Mouse (Mus musculus) midbrain, embryonic 10.5 days (tissue): ENCODE data around the gene Ephx1. TPM values are rescaled to one million over a fixed set of nuclear protein-coding genes. Genes with fewer than 3 reads are reported as not detected.
"Not testable (repeated sequence)": the region's sequence is repeated elsewhere in the genome, so short reads cannot be mapped to it uniquely, and the experiment has no call there.

Experiments used
- DNase-seq: peaks from one replicate; pipeline ENCODE4 v3.0.0-alpha.2; 2017; ENCODE audit warnings: low spot score
- H3K27ac ChIP-seq: fragments of 300-500 bp; sonication (generic); replicated peaks from 2 replicates; pipeline ENCODE4 v1.5.1; 2016; ENCODE audit warnings: mild to moderate bottlenecking
- H3K27me3 ChIP-seq: fragments of 300-500 bp; sonication (generic); 2 replicates; pipeline ENCODE4 v1.6.1; 2016; ENCODE audit warnings: low read depth, mild to moderate bottlenecking; ENCODE audit not compliant: poor library complexity, severe bottlenecking
- H3K36me3 ChIP-seq: fragments of 300-500 bp; sonication (generic); 2 replicates; pipeline ENCODE4 v1.6.1; 2016; ENCODE audit warnings: mild to moderate bottlenecking, moderate library complexity
- H3K4me1 ChIP-seq: fragments of 300-500 bp; sonication (generic); 2 replicates; pipeline ENCODE4 v1.6.1; 2016
- H3K4me3 ChIP-seq: fragments of 300-500 bp; sonication (generic); 2 replicates; pipeline ENCODE4 v1.5.1; 2016; ENCODE audit warnings: mild to moderate bottlenecking, moderate library complexity
- H3K9me3 ChIP-seq: fragments of 300-500 bp; sonication (generic); replicated peaks from 2 replicates; pipeline ENCODE4 v1.6.1; 2016; ENCODE audit warnings: mild to moderate bottlenecking
- WGBS: fragments of 180-500 bp; shearing (Covaris S2); methylation state at CpG from one replicate; pipeline ENCODE4 v1.1.7; 2016; 5-methylcytosine and 5-hydroxymethylcytosine counted together
- polyA plus RNA-seq: library from polyadenylated mRNA; unstranded; fragments of >200 nt; fragmentation: Nextera tagmentation; extraction: Ambion mirVana; gene quantifications from 2 replicates; pipeline ENCODE4 v1.2.1, GENCODE M21; 2016

The Ephx1 gene
- polyA plus RNA-seq, 1 experiment from 2014 or later = 0.94 TPM

- Histone ChIP-seq H3K27ac (no peak overlapping the region), H3K4me1 (0 out of 2 replicates have a peak, but pooled peaks cover 2% of the 10 kb centered on the region), H3K9me3 (no peaks in the 10 kb centered on the region), H3K27me3 (peaks cover 7% of the 10 kb centered on the region; the same call in 1 of the 2 replicates), H3K4me3 (no peak overlapping the region), H3K36me3 (no peaks in the 10 kb centered on the region)
- 89% methylated on average over 8 of the region's 8 CpGs for WGBS
- no peak for DNase-seq
These were observed 34.0 kb downstream of the Ephx1 start for GRCm38 (mm10) chr1:180986701-180987100.

GRCm38 (mm10) chr1:180981298-180982046, 39.2 kb downstream of the Ephx1 start:
- H3K27ac ChIP-seq, H3K27me3 ChIP-seq, H3K36me3 ChIP-seq, H3K9me3 ChIP-seq, H3K4me1 ChIP-seq, H3K4me3 ChIP-seq, DNase-seq: not testable (repeated sequence)
- WGBS = 88% methylated on average over 7 of the region's 7 CpGs

GRCm38 (mm10) chr1:180980464-180980863, 40.2 kb downstream of the Ephx1 start:
- H3K27me3 ChIP-seq = no peaks in the 10 kb centered on the region
- H3K4me3 ChIP-seq = no peak overlapping the region
- H3K4me1 ChIP-seq = no peaks in the 10 kb centered on the region
- no peaks in the 10 kb centered on the region for H3K36me3 ChIP-seq
- H3K9me3 ChIP-seq = no peaks in the 10 kb centered on the region
- DNase-seq = no peak
- H3K27ac ChIP-seq = no peak overlapping the region
- WGBS = 73% methylated on average over 2 of the region's 2 CpGs

GRCm38 (mm10) chr1:180979484-180980251, 41.0 kb downstream of the Ephx1 start:
- DNase-seq = no peak
- 84% methylated on average over 24 of the region's 24 CpGs for WGBS
- no peaks in the 10 kb centered on the region for H3K4me1 ChIP-seq
- no peak overlapping the region for H3K4me3 ChIP-seq
- H3K27ac ChIP-seq = no peak overlapping the region
- H3K9me3 ChIP-seq = no peaks in the 10 kb centered on the region
- H3K36me3 ChIP-seq = no peaks in the 10 kb centered on the region
- no peaks in the 10 kb centered on the region for H3K27me3 ChIP-seq

GRCm38 (mm10) chr1:180976110-180976679, 44.5 kb downstream of the Ephx1 start:
- no peaks in the 10 kb centered on the region for H3K36me3 ChIP-seq
- WGBS = 76% methylated on average over 4 of the region's 4 CpGs
- H3K4me1 ChIP-seq = no peaks in the 10 kb centered on the region
- DNase-seq = no peak
- no peaks in the 10 kb centered on the region for H3K9me3 ChIP-seq
- H3K4me3 ChIP-seq = no peak overlapping the region
- H3K27ac ChIP-seq = no peak overlapping the region
- no peaks in the 10 kb centered on the region for H3K27me3 ChIP-seq

- Histone ChIP-seq H3K4me3 (no peak overlapping the region), H3K27me3 (no peaks in the 10 kb centered on the region), H3K9me3 (no peaks in the 10 kb centered on the region), H3K4me1 (no peaks in the 10 kb centered on the region), H3K36me3 (no peaks in the 10 kb centered on the region), H3K27ac (no peak overlapping the region)
- DNase-seq = peak; percentile 43
- WGBS = 63% methylated on average over 14 of the region's 14 CpGs
These were observed 46.5 kb downstream of the Ephx1 start for GRCm38 (mm10) chr1:180974126-180974746.

GRCm38 (mm10) chr1:180972941-180973340, 47.8 kb downstream of the Ephx1 start:
- Histone ChIP-seq H3K4me3 (no peak overlapping the region), H3K27me3 (no peaks in the 10 kb centered on the region), H3K36me3 (no peaks in the 10 kb centered on the region), H3K4me1 (no peaks in the 10 kb centered on the region), H3K27ac (no peak overlapping the region), H3K9me3 (no peaks in the 10 kb centered on the region)
- no peak for DNase-seq
- 75% methylated on average over 9 of the region's 11 CpGs for WGBS

GRCm38 (mm10) chr1:180967261-180967660, 53.4 kb downstream of the Ephx1 start:
- Histone ChIP-seq H3K27ac (no peak overlapping the region), H3K9me3 (no peaks in the 10 kb centered on the region), H3K4me1 (no peaks in the 10 kb centered on the region), H3K4me3 (no peak overlapping the region), H3K27me3 (no peaks in the 10 kb centered on the region), H3K36me3 (no peaks in the 10 kb centered on the region)
- 90% methylated on average over 7 of the region's 7 CpGs for WGBS
- DNase-seq = no peak

- Histone ChIP-seq H3K27me3 (no peaks in the 10 kb centered on the region), H3K36me3 (no peaks in the 10 kb centered on the region), H3K4me3 (no peak overlapping the region), H3K9me3 (no peaks in the 10 kb centered on the region), H3K27ac (no peak overlapping the region), H3K4me1 (no peaks in the 10 kb centered on the region)
- no peak for DNase-seq
- WGBS = 82% methylated on average over 3 of the region's 3 CpGs
These were observed 54.2 kb downstream of the Ephx1 start for GRCm38 (mm10) chr1:180966542-180966941.

GRCm38 (mm10) chr1:180965786-180966185, 54.9 kb downstream of the Ephx1 start:
- no peak for DNase-seq
- WGBS = 85% methylated on average over 3 of the region's 3 CpGs
- Histone ChIP-seq H3K4me3 (no peak overlapping the region), H3K36me3 (no peaks in the 10 kb centered on the region), H3K9me3 (no peaks in the 10 kb centered on the region), H3K27ac (no peak overlapping the region), H3K4me1 (no peaks in the 10 kb centered on the region), H3K27me3 (no peaks in the 10 kb centered on the region)

GRCm38 (mm10) chr1:180958797-180959196, 61.9 kb downstream of the Ephx1 start:
- H3K27me3 ChIP-seq = no peaks in the 10 kb centered on the region
- H3K36me3 ChIP-seq = no peaks in the 10 kb centered on the region
- no peak for DNase-seq
- 65% methylated on average over 3 of the region's 3 CpGs for WGBS
- H3K27ac ChIP-seq = no peak overlapping the region
- no peaks in the 10 kb centered on the region for H3K4me1 ChIP-seq
- H3K4me3 ChIP-seq = no peak overlapping the region
- no peaks in the 10 kb centered on the region for H3K9me3 ChIP-seq

- Histone ChIP-seq H3K27ac (no peak overlapping the region), H3K27me3 (no peaks in the 10 kb centered on the region), H3K4me1 (no peaks in the 10 kb centered on the region), H3K9me3 (no peaks in the 10 kb centered on the region), H3K36me3 (no peaks in the 10 kb centered on the region), H3K4me3 (no peak overlapping the region)
- 82% methylated on average over 3 of the region's 3 CpGs for WGBS
- DNase-seq = no peak
These were observed 62.7 kb downstream of the Ephx1 start for GRCm38 (mm10) chr1:180957989-180958388.
